Mouse (Mus musculus): ENCODE measurements around the gene Ascl3. TPM values are rescaled to one million over a fixed set of nuclear protein-coding genes. Genes with fewer than 3 reads are reported as not detected.

Gene Ascl3
- total and polyA plus RNA-seq, 3 experiments = not detected

GRCm38 (mm10) chr7:109767575-109768350, 36.2 kb upstream of the Ascl3 start:
- Histone ChIP-seq H3K79me2 (replicated peaks; ENCODE audit: control insufficient read depth, extremely low read depth, insufficient read depth, poor library complexity, severe bottlenecking) (no peaks in the 10 kb centered on the region), H3K36me3 (replicated peaks in 1 of 2; ENCODE audit: control insufficient read depth in 1 of 2, insufficient read depth in 1 of 2, low read length in 1 of 2) (no peaks in the 10 kb centered on the region), H3K27me3 (replicated peaks) (no peaks in the 10 kb centered on the region), H3K4me1 (ENCODE audit: control insufficient read depth in 1 of 2, insufficient read depth in 2 of 2) (peaks cover 0 to 4% of the 10 kb centered on the region in 2 experiments; a peak in 1 of 4 replicates), H3K9ac (ENCODE audit: insufficient read depth, low read depth) (no peak overlapping the region), H3K4me3 (replicated peaks in 1 of 3; ENCODE audit: low read depth in 2 of 3, low read length in 2 of 3, poor library complexity in 1 of 3) (no peak overlapping the region), H3K4me2 (ENCODE audit: insufficient read depth, low read depth, poor library complexity, severe bottlenecking) (no peak overlapping the region), H3K9me3 (replicated peaks; ENCODE audit: low read length) (no peaks in the 10 kb centered on the region), H3K27ac (ENCODE audit: insufficient read depth, low read depth) (no peak overlapping the region)
- DNase-seq (ENCODE audit: extremely low read depth) = no peak
- TF ChIP-seq CHD1 (IDR thresholded peaks at IDR 0.05; ENCODE audit: low read depth, low read length) = no peak
- TF ChIP-seq ZMIZ1 (IDR thresholded peaks at IDR 0.05; ENCODE audit: low read depth, low read length) = no peak
- TF ChIP-seq IRF4 (IDR thresholded peaks at IDR 0.05; ENCODE audit: low read depth, low read length) = no peak
- no peak for TF ChIP-seq ZKSCAN1 (IDR thresholded peaks at IDR 0.05; ENCODE audit: borderline replicate concordance, low read depth, low read length)
- TF ChIP-seq MAFK (IDR thresholded peaks at IDR 0.05; ENCODE audit: insufficient replicate concordance, low read length) = no peak
- TF ChIP-seq E2F4 (IDR thresholded peaks at IDR 0.05; ENCODE audit: insufficient replicate concordance, low read depth, low read length) = no peak
- TF ChIP-seq UBTF (IDR thresholded peaks at IDR 0.05; ENCODE audit: low read depth, low read length) = no peak
- TF ChIP-seq MAZ (IDR thresholded peaks at IDR 0.05; ENCODE audit: low read depth, low read length) = no peak
- in situ Hi-C loops (cut with MboI; ENCODE audit: low pct_ligation_motif_present, low pct_unique_long_range_greater_than_20kb, low sequenced_read_pairs) = no loop called here
- dilution Hi-C loops (cut with MboI; ENCODE audit: extremely low pct_ligation_motif_present, extremely low pct_unique_long_range_greater_than_20kb, low sequenced_read_pairs) = no loop called here

GRCm38 (mm10) chr7:109764009-109764408, 32.5 kb upstream of the Ascl3 start:
- no peaks in the 10 kb centered on the region for H3K79me2 ChIP-seq (replicated peaks; ENCODE audit: control insufficient read depth, extremely low read depth, insufficient read depth, poor library complexity, severe bottlenecking)
- in situ Hi-C loops (cut with MboI; ENCODE audit: low pct_ligation_motif_present, low pct_unique_long_range_greater_than_20kb, low sequenced_read_pairs) (no loop called here), dilution Hi-C loops (cut with MboI; ENCODE audit: extremely low pct_ligation_motif_present, extremely low pct_unique_long_range_greater_than_20kb, low sequenced_read_pairs) (no loop called here)
- DNase-seq (ENCODE audit: extremely low read depth) = no peak
- H3K4me2 ChIP-seq (ENCODE audit: insufficient read depth, low read depth, poor library complexity, severe bottlenecking) = no peak overlapping the region
- no peaks in the 10 kb centered on the region for H3K27me3 ChIP-seq (replicated peaks)
- H3K27ac ChIP-seq (ENCODE audit: insufficient read depth, low read depth) = no peak overlapping the region
- H3K9ac ChIP-seq (ENCODE audit: insufficient read depth, low read depth) = no peak overlapping the region
- H3K4me1 ChIP-seq (ENCODE audit: control insufficient read depth in 1 of 2, insufficient read depth in 2 of 2) = no peaks in the 10 kb centered on the region
- H3K9me3 ChIP-seq (replicated peaks; ENCODE audit: low read length) = no peaks in the 10 kb centered on the region
- H3K4me3 ChIP-seq (replicated peaks in 1 of 3; ENCODE audit: low read depth in 2 of 3, low read length in 2 of 3, poor library complexity in 1 of 3) = no peak overlapping the region
- TF ChIP-seq CHD2 (IDR thresholded peaks at IDR 0.05; ENCODE audit: low read length) (no peak), SIN3A (IDR thresholded peaks at IDR 0.05; ENCODE audit: low read length) (no peak), GABPA (IDR thresholded peaks at IDR 0.05; ENCODE audit: insufficient replicate concordance, low read depth, low read length) (no peak), USF1 (IDR thresholded peaks at IDR 0.05; ENCODE audit: low read depth, low read length) (no peak), POLR2AphosphoS2 (IDR thresholded peaks at IDR 0.05; ENCODE audit: low read depth, low read length) (no peak), MAZ (IDR thresholded peaks at IDR 0.05; ENCODE audit: low read depth, low read length) (no peak), CTCF (conservative IDR thresholded peaks at IDR 0.05 in 1 of 2, IDR thresholded peaks at IDR 0.05 in 1 of 2; ENCODE audit: low read depth in 2 of 2, low read length in 2 of 2) (no peak), ZC3H11A (IDR thresholded peaks at IDR 0.05; ENCODE audit: low read depth, low read length) (no peak)
- no peaks in the 10 kb centered on the region for H3K36me3 ChIP-seq (replicated peaks in 1 of 2; ENCODE audit: control insufficient read depth in 1 of 2, insufficient read depth in 1 of 2, low read length in 1 of 2)
